19 mouse cellular contexts compared by ENCODE assay signal in the genomic region with DNA sequence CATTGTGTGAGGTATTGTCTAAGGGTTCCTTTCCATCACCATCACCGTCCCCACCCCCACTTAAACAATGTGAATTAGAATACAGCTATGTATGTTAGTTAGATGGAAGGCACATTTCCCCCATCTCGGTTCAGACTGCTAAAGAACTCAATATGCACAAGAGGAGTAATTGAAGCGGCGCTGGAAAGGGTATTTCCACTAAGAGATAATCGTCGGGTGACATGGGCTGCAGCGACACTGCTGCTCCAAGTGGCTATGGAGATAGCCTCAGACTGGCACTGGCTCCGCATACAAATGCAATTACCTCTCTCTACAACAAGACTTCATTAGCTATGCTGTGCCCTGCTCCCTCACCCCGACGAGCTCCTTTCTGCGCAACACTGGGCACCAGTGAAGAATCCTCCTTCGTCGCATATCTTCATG. TPM values are rescaled to one million over a fixed set of nuclear protein-coding genes. Genes with fewer than 3 reads are reported as not detected.
DNase-seq lines count a peak whose midpoint lies in the region; ATAC-seq lines count a peak whose summit lies in the region.
"Had no signal": no experiment of that assay in that cellular context is flagged by ENCODE, and none has a peak within 500 bp of the region (broad histone marks: within the 10 kb centered on the region; RNA-seq: fewer than 3 reads in every experiment).

No protein-coding gene starts in this region.

- H3K27ac ChIP-seq in forebrain, embryonic 14.5 days (ENCODE audit: low read depth, low read length): no peak overlapping the region
- no peak overlapping the region for H3K27ac ChIP-seq in forebrain, embryonic 10.5 days
- no peak overlapping the region for H3K27ac ChIP-seq in neural tube, embryonic 13.5 days (replicated peaks)
- peak overlapping the region; percentile 44; the same call in 1 of the 2 replicates for H3K27ac ChIP-seq in midbrain, embryonic 13.5 days
- H3K27ac ChIP-seq: hindbrain, embryonic 15.5 days; limb, embryonic 12.5 days; macrophage; stomach, embryonic 15.5 days had no signal

- ATAC-seq in forebrain, embryonic 14.5 days: peak; percentile 50
- ATAC-seq in neural tube, embryonic 13.5 days (ENCODE audit: low read depth): peak; percentile 36; the same call in 1 of the 2 replicates
- ATAC-seq in midbrain, embryonic 13.5 days: peak; percentile 77
- ATAC-seq: intestine, embryonic 16.5 days; liver, postnatal 0 days; lung, postnatal 0 days had no signal

- no peaks in the 10 kb centered on the region for H3K27me3 ChIP-seq in forebrain, embryonic 14.5 days (replicated peaks; ENCODE audit: control insufficient read depth, insufficient read depth, low read length)
- H3K27me3 ChIP-seq in forebrain, embryonic 10.5 days (ENCODE audit: poor library complexity, severe bottlenecking): no peaks in the 10 kb centered on the region
- H3K27me3 ChIP-seq in neural tube, embryonic 13.5 days: no peaks in the 10 kb centered on the region
- no peaks in the 10 kb centered on the region for H3K27me3 ChIP-seq in midbrain, embryonic 13.5 days
- H3K27me3 ChIP-seq: hindbrain, embryonic 15.5 days; limb, embryonic 12.5 days; stomach, embryonic 15.5 days had no signal

- H3K9me3 ChIP-seq in forebrain, embryonic 14.5 days (replicated peaks; ENCODE audit: control insufficient read depth, low read length): no peaks in the 10 kb centered on the region
- H3K9me3 ChIP-seq in forebrain, embryonic 10.5 days: no peaks in the 10 kb centered on the region
- no peaks in the 10 kb centered on the region for H3K9me3 ChIP-seq in neural tube, embryonic 13.5 days
- no peaks in the 10 kb centered on the region for H3K9me3 ChIP-seq in midbrain, embryonic 13.5 days
- H3K9me3 ChIP-seq: hindbrain, embryonic 15.5 days; limb, embryonic 12.5 days; stomach, embryonic 15.5 days had no signal

- H3K36me3 ChIP-seq in forebrain, embryonic 14.5 days (ENCODE audit: control insufficient read depth, insufficient read depth, low read length): no peaks in the 10 kb centered on the region
- H3K36me3 ChIP-seq in forebrain, embryonic 10.5 days (replicated peaks): peaks cover 6% of the 10 kb centered on the region; the same call in 1 of the 2 replicates
- H3K36me3 ChIP-seq in neural tube, embryonic 13.5 days: 0 out of 2 replicates have a peak, but pooled peaks cover 3% of the 10 kb centered on the region
- H3K36me3 ChIP-seq in midbrain, embryonic 13.5 days: no peaks in the 10 kb centered on the region
- H3K36me3 ChIP-seq: stomach, embryonic 15.5 days had no signal

- no peak overlapping the region for H3K4me3 ChIP-seq in forebrain, embryonic 14.5 days (ENCODE audit: low read depth, low read length)
- no peak overlapping the region for H3K4me3 ChIP-seq in forebrain, embryonic 10.5 days
- H3K4me3 ChIP-seq in neural tube, embryonic 13.5 days: no peak overlapping the region
- no peak overlapping the region for H3K4me3 ChIP-seq in midbrain, embryonic 13.5 days (replicated peaks)
- H3K4me3 ChIP-seq: hindbrain, embryonic 15.5 days; limb, embryonic 12.5 days; stomach, embryonic 15.5 days had no signal

- no peak overlapping the region for H3K9ac ChIP-seq in forebrain, embryonic 14.5 days (ENCODE audit: low read length)
- no peak overlapping the region for H3K9ac ChIP-seq in neural tube, embryonic 13.5 days
- H3K9ac ChIP-seq in midbrain, embryonic 13.5 days (replicated peaks): no peak overlapping the region
- H3K9ac ChIP-seq: hindbrain, embryonic 15.5 days; limb, embryonic 12.5 days; liver, postnatal 0 days; stomach, embryonic 15.5 days had no signal

- DNase-seq in forebrain, embryonic 14.5 days (ENCODE audit: low spot score): peak; percentile 54
- DNase-seq in forebrain, embryonic 10.5 days (ENCODE audit: extremely low spot score, low spot score): no peak
- no peak for DNase-seq in neural tube, embryonic 10.5 days (ENCODE audit: extremely low spot score, low spot score)
- DNase-seq in right cerebral cortex, adult 18-20 months: no peak
- DNase-seq in retina, embryonic 14.5 days (ENCODE audit: low spot score): no peak
- DNase-seq: gastrocnemius, postnatal 14 days; heart, adult 11 months; liver, postnatal 0 days; right cerebral cortex, postnatal 4 days had no signal

- H3K4me1 ChIP-seq in forebrain, embryonic 14.5 days (ENCODE audit: control insufficient read depth, insufficient read depth, low read length): no peaks in the 10 kb centered on the region
- H3K4me1 ChIP-seq in forebrain, embryonic 10.5 days: no peaks in the 10 kb centered on the region; the same call in 1 of the 2 replicates
- peaks cover 6% of the 10 kb centered on the region for H3K4me1 ChIP-seq in neural tube, embryonic 13.5 days (replicated peaks)
- peaks cover 17% of the 10 kb centered on the region for H3K4me1 ChIP-seq in midbrain, embryonic 13.5 days (replicated peaks)
- H3K4me1 ChIP-seq: limb, embryonic 12.5 days; stomach, embryonic 15.5 days had no signal

- WGBS in forebrain, embryonic 14.5 days: 67% methylated on average over 13 of the region's 13 CpGs
- WGBS in forebrain, embryonic 10.5 days: 94% methylated on average over 13 of the region's 13 CpGs
- WGBS in neural tube, embryonic 13.5 days: 61% methylated on average over 13 of the region's 13 CpGs
- 54% methylated on average over 13 of the region's 13 CpGs for WGBS in midbrain, embryonic 13.5 days

- no peak overlapping the region for H3K4me2 ChIP-seq in forebrain, embryonic 14.5 days (ENCODE audit: low read length)
- H3K4me2 ChIP-seq in neural tube, embryonic 13.5 days: no peak overlapping the region
- no peak overlapping the region for H3K4me2 ChIP-seq in midbrain, embryonic 13.5 days (replicated peaks)
- H3K4me2 ChIP-seq: heart, embryonic 11.5 days; hindbrain, embryonic 15.5 days; limb, embryonic 12.5 days; liver, embryonic 11.5 days; stomach, embryonic 15.5 days had no signal

RNA-seq across cellular contexts. Expression of gene Fam196a, which starts 45.8 kb away (rescaled TPM):
- 9.5 and 11.1 TPM in 2 replicates for polyA plus RNA-seq in forebrain, embryonic 14.5 days (2014; fragmentation: Nextera tagmentation; extraction: Ambion mirVana)
- polyA plus RNA-seq in forebrain, embryonic 10.5 days (2016; fragmentation: Nextera tagmentation; extraction: Ambion mirVana): 1.9 and 2.1 TPM in 2 replicates
- 7.2 and 7.3 TPM in 2 replicates for polyA plus RNA-seq in neural tube, embryonic 13.5 days (2015; fragmentation: Nextera tagmentation; extraction: Ambion mirVana)
- polyA plus RNA-seq in midbrain, embryonic 13.5 days (2015; fragmentation: Nextera tagmentation; extraction: Ambion mirVana): 6.7 and 6.9 TPM in 2 replicates
- polyA plus RNA-seq: macrophage had no signal
